Mouse (Mus musculus) adrenal gland (tissue): ENCODE data around the gene Ccdc85c.

Experiments used
- intact Hi-C: fragments of 180-260 bp; cut with DNase I; formaldehyde crosslinking; loops from one replicate; pipeline ENCODE4 v1.15.1; 2025

The Ccdc85c gene

DNA sequence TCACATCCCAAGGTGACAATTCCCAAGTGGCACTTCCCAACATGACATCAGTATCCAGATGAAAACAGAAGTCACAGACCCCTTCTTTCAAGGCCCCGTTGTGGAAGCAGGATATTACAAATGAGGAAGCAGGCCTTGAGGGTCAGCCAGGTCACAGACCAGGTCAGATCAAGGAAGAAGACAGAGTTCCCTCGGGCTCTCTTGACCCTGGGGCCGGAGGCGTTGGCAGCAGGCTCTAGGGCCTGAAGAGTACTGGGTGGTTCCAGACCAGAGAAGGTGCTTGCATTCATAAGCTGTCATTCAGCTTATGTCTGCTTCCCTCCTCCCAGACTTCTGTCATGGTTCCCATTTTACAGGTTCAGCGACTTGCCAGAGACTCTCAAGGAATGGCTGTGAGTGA lies 5.5 kb downstream of the Ccdc85c start:
- intact Hi-C loops = no loop called here

DNA sequence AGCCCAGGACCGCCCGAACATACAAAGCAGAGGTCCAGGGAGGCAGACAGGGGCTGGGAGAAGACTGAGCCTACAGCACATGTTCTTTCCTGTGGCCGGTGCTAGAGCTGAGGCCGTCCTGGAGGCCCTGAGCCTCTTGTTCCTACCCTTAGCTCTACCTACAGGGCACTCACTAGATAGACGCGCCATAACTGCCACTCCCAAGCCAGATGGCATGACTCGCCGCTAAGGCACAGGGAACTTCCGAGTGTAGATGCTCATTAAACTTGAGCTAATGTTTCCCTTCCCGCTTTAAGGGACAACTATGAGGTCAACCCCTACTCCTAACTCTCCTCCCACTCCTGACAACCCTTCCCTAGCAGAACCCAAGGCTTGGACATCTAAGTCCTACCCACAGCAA lies 6.3 kb downstream of the Ccdc85c start:
- intact Hi-C loops = no loop called here

GRCm38 (mm10) chr12:108267653-108268052 lies 7.6 kb downstream of the Ccdc85c start:
- intact Hi-C loops = no loop called here

DNA sequence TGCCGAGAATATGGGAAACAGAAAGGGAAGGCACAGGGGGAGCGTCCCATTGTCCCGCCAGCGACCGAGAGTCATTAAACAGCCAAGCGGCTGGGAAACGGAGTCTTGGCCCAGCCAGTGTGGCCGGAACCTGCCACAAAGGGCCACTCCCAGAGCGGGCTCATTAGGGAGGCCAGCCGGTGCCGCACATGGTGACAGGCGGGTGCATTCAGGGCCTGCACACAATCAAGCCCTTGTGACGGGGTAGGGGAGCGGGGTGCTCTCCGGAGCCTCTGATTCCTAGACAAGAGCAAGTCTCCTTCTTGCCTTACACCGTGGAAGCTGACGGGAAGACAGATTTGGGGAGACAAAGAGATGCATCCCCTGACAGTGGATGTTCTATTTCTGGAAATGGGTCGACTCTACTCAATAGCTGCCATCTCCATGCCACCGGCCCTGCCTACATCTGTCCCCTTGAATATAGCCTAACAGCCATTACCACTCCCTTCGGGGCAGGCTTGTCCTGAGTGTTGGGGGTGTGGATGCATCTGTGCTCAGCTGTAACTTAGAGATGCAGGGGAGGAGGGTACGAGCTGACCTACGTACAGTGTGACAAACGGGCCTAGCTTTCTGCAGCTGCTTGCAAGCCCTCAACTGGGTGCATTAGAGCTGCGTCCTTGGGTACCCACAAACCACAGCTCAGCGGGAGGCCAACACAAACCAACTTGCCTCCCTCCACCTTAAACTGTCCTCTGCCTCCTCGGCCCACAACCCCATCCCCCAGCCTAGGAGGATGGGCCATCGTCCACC lies 9.2 kb downstream of the Ccdc85c start:
- intact Hi-C loops = no loop called here

DNA sequence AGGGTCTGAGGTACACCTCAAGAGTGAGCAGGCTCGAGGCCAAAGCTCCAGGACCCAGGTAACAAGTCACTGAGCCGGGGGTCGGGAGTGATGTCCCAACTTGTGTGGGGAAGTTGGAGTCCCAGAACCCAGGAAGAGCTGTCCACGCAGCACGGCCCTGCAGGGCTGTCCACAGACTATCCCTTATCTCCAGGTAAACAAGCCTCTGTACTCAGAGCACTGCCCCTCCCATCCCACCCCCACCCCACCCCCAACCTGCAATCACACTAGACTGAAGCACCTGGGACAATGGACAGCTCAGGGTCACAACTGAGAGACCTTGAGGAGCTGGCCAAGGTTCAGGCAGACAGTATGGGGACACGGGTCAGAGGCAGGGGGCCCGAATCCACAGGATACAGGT lies 10.3 kb downstream of the Ccdc85c start:
- intact Hi-C loops = no loop called here

DNA sequence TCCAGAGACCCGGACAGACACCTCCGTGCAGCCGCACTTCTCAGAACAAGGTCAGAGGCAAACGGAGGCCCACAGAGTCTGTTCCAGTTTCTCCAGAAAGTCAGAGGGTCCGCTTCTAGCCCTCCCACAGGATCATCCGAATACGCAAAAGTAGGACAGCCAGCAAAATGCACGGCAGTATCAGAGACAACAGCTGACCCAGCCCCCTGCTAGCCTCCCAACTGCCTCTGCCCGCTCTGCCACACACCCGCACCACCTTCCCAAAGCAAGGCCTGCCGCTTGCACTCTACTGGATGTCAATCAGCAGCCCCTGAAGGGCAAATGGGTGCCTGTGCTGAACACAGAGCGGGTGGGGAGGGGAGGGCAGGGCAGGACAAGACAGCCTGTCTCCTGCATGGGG lies 14.3 kb downstream of the Ccdc85c start:
- intact Hi-C loops = no loop called here

GRCm38 (mm10) chr12:108259322-108260049 lies 15.7 kb downstream of the Ccdc85c start:
- intact Hi-C loops = no loop called here

DNA sequence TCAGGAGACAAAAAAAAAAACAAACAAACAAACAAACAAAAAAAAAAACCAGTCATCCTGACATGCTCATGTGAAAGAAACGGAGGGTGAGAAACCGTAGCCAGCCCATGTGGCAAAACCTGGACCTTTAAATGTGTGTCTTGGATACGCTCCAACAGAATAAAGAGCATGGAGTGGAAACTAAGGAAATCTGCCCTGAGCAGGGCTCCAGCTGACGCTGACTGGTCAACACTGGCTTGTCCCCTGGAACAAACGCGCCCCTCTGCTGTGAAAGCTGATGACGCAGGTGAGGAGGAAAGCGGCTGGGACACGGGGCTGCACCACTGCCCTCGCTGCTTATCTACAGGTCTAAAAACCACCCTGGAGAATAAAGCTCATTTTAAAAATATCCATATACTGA lies 18.5 kb downstream of the Ccdc85c start:
- intact Hi-C loops = no loop called here

DNA sequence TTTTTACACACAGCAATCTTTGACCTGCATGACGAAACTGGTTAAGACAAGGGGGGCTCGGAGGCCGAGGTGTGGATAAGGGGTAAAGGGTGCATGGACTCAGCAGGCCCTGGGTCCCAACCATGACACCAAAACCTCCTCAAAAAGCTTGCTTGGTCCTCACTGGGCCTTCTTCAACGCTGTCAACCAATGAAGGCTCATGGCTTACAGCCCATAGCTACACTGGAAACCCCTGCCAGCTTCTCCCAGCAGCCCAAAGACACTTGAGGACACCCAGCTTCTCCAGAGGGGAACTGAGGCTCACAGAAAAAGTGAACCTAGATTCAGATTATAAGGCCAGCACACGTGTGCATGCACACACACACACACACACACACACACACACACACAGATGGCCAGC lies 19.3 kb downstream of the Ccdc85c start:
- intact Hi-C loops = no loop called here

- intact Hi-C loops = no loop called here
Observed at GRCm38 (mm10) chr12:108255511-108255919, 19.7 kb downstream of the Ccdc85c start.

- intact Hi-C loops = no loop called here
Observed at GRCm38 (mm10) chr12:108253042-108253441, 22.2 kb downstream of the Ccdc85c start.

GRCm38 (mm10) chr12:108251825-108252542 lies 23.2 kb downstream of the Ccdc85c start:
- intact Hi-C loops = no loop called here

DNA sequence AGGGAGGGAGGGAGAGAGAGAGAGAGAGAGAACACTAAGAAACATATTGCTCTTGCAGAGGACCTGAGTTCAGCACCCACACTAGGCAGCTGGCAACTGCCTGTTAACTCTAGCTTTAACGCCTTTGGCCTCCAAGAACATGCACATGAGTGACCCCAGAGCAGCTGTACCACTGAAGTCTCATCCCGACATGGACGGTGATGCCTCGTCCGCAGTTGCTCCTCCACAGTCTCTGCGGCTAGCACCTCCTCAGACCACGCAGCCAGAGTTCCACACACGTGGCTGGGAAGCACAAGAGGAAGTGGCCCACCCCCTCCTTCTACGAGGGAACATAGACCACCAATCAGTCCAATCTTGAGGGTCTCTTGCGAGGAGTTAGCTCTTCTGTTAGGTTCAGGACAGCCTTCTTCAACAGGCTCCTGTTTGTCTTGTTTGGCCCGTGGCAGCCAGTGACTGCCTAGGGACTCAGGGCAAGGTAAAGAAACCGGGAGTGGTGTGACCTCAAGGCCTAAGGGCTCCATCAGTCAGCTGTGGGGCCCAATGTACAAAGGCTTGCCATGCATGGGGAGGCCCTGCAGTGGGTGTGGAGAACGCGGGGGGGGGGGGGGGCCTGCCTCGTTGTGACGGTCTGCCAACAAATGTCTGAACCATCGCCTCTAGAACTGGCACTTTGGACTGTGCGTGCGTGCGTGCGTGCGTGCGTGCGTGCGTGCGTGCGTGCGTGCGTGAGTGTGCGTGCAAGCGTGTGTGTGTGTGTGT lies 24.0 kb downstream of the Ccdc85c start:
- intact Hi-C loops = no loop called here

- intact Hi-C loops = no loop called here
Observed at GRCm38 (mm10) chr12:108249522-108249921, 25.7 kb downstream of the Ccdc85c start.

DNA sequence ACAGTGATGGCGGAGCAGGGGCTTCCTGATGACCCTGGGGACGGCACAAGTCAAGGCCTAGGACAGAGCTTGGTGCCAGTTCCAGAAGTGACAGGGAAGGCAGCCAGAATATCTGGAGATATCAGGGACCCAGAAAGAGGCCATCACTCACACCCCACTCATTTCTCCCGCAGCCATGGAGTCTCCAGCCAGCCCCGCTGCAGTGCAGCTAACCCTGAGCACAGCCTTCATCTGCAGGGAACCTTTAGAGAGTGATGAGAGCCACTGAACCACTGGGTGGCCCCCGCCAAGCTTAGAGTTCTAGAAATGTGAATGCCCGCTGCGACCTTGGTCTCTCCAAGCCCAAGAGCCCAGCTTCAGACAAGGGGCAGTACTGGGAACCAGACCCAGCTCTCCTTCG lies 26.2 kb downstream of the Ccdc85c start:
- intact Hi-C loops = no loop called here

- intact Hi-C loops = no loop called here
Observed at GRCm38 (mm10) chr12:108246759-108247500, 28.3 kb downstream of the Ccdc85c start.

DNA sequence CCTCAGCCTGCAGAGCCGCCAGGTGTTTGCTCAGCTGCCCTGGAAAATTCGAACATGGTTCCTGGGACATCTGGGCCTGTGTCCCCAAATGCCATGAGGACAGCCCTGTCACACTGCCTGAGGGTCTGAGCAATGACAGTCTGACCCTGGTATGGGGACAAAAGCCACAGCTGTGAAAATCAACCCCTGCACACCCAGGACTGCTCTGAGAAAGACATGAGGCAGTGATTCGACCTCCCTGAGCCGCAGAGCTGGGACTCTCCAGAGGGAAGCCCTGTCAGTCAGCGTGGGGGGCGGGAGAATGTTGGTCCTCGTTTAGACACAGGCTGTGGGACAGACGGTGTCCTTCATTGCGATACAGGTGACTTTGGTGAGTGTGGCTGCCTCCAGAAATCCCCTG lies 29.6 kb downstream of the Ccdc85c start:
- intact Hi-C loops = no loop called here

GRCm38 (mm10) chr12:108244778-108245177 lies 30.4 kb downstream of the Ccdc85c start:
- intact Hi-C loops = no loop called here

- intact Hi-C loops = no loop called here
Observed at GRCm38 (mm10) chr12:108242243-108242745, 32.9 kb downstream of the Ccdc85c start.

DNA sequence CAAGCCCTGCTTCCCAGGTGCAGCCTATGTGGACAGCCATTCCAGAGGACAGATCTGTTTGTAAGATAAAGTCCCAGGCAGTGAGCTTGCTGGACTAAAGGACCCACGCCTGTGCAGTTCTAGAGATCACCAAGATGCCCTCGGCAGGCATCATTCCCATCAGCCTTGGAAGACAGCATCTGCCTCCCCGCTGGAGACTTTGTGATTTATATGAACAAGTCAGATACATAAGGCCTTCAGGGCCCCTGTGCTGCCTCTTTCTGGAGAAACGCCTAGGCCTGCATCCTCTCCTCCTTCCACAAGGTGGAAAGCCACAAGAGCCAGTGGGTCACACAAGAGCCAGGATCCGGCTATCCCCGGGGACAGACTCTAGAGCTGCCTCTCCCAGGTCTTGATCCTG lies 33.6 kb downstream of the Ccdc85c start:
- intact Hi-C loops = no loop called here
